Mouse (Mus musculus): ENCODE data around the gene Dusp28. TPM values are rescaled to one million over a fixed set of nuclear protein-coding genes. Genes with fewer than 3 reads are reported as not detected.

Dusp28 gene
- total RNA-seq, 2 experiments from 2014 or later = 15.8 to 16.2 TPM

GRCm38 (mm10) chr1:92880101-92880500 lies 26.7 kb upstream of the Dusp28 start:
- DNase-seq (ENCODE audit: extremely low spot score in 1 of 2, low spot score in 2 of 2) = no peak
- H3K27ac ChIP-seq = no peak overlapping the region
- no peak for TF ChIP-seq CTCF (IDR thresholded peaks at IDR 0.05)
- no peak overlapping the region for H3K4me3 ChIP-seq
- intact Hi-C loops (cut with DNase I) = no loop called here

GRCm38 (mm10) chr1:92881982-92882381 lies 24.8 kb upstream of the Dusp28 start:
- intact Hi-C loops (cut with DNase I) = no loop called here
- DNase-seq (ENCODE audit: extremely low spot score in 1 of 2, low spot score in 2 of 2) = no peak
- TF ChIP-seq CTCF (IDR thresholded peaks at IDR 0.05) = no peak
- no peak overlapping the region for H3K4me3 ChIP-seq
- no peak overlapping the region for H3K27ac ChIP-seq

- intact Hi-C loops (cut with DNase I) = loop anchor here (5.0 kb wide), 1 partner anchor 192 kb away; no protein-coding TSS in a partner anchor
- TF ChIP-seq CTCF (IDR thresholded peaks at IDR 0.05) = no peak
- Histone ChIP-seq H3K27ac (no peak overlapping the region), H3K4me3 (no peak overlapping the region)
- no peak for DNase-seq (ENCODE audit: extremely low spot score in 1 of 2, low spot score in 2 of 2)
These were observed 17.7 kb upstream of the Dusp28 start for GRCm38 (mm10) chr1:92888901-92889655.

GRCm38 (mm10) chr1:92892791-92893190 lies 14.0 kb upstream of the Dusp28 start:
- Histone ChIP-seq H3K27ac (no peak overlapping the region), H3K4me3 (no peak overlapping the region)
- no peak for DNase-seq (ENCODE audit: extremely low spot score in 1 of 2, low spot score in 2 of 2)
- intact Hi-C loops (cut with DNase I) = no loop called here
- no peak for TF ChIP-seq CTCF (IDR thresholded peaks at IDR 0.05)

GRCm38 (mm10) chr1:92893896-92894295 lies 12.9 kb upstream of the Dusp28 start:
- TF ChIP-seq CTCF (IDR thresholded peaks at IDR 0.05) = no peak
- no peak overlapping the region for H3K4me3 ChIP-seq
- no peak overlapping the region for H3K27ac ChIP-seq
- intact Hi-C loops (cut with DNase I) = loop anchor here (2.0 kb wide), 1 partner anchor 53 kb away; no protein-coding TSS in a partner anchor
- DNase-seq (ENCODE audit: extremely low spot score in 1 of 2, low spot score in 2 of 2) = no peak

GRCm38 (mm10) chr1:92895089-92895488 lies 11.7 kb upstream of the Dusp28 start:
- H3K27ac ChIP-seq = no peak overlapping the region
- H3K4me3 ChIP-seq = no peak overlapping the region
- peak; percentile 98 for TF ChIP-seq CTCF (IDR thresholded peaks at IDR 0.05)
- peak; percentile 71 to 80 for DNase-seq (ENCODE audit: extremely low spot score in 1 of 2, low spot score in 2 of 2)
- intact Hi-C loops (cut with DNase I) = loop anchor here (2.0 to 5.0 kb wide), 3 partner anchors 54 to 373 kb away; partner anchors contain the start of gene Otos

- H3K27ac ChIP-seq = no peak within 1 kb of the TSS
- peak; percentile 56 to 71 for DNase-seq (ENCODE audit: extremely low spot score in 1 of 2, low spot score in 2 of 2)
- H3K4me3 ChIP-seq = peak within 1 kb of the TSS; percentile 13; the same call in 1 of the 2 replicates
- intact Hi-C loops (cut with DNase I) = no loop called here
- TF ChIP-seq CTCF (IDR thresholded peaks at IDR 0.05) = no peak
These were observed 4.0 kb upstream of the Dusp28 start, which contains the start of gene Ankmy1 for GRCm38 (mm10) chr1:92902786-92903185. Gene Ankmy1, minus strand, starts transcription at chr1:92902906.

- TF ChIP-seq CTCF (IDR thresholded peaks at IDR 0.05) = no peak
- no peak overlapping the region for H3K27ac ChIP-seq
- DNase-seq (ENCODE audit: extremely low spot score in 1 of 2, low spot score in 2 of 2) = no peak
- intact Hi-C loops (cut with DNase I) = no loop called here
- no peak overlapping the region for H3K4me3 ChIP-seq
These were observed 3.2 kb upstream of the Dusp28 start for GRCm38 (mm10) chr1:92903627-92904026.

GRCm38 (mm10) chr1:92905703-92906310 lies 974 bp upstream of the Dusp28 start:
- no peak overlapping the region for H3K4me3 ChIP-seq
- H3K27ac ChIP-seq = no peak overlapping the region
- TF ChIP-seq CTCF (IDR thresholded peaks at IDR 0.05) = no peak
- no peak for DNase-seq (ENCODE audit: extremely low spot score in 1 of 2, low spot score in 2 of 2)
- intact Hi-C loops (cut with DNase I) = no loop called here

- DNase-seq (ENCODE audit: extremely low spot score in 1 of 2, low spot score in 2 of 2) = no peak
- TF ChIP-seq CTCF (IDR thresholded peaks at IDR 0.05) = no peak
- H3K4me3 ChIP-seq = peak overlapping the region; percentile 76
- intact Hi-C loops (cut with DNase I) = loop anchor here (1.0 kb wide), 1 partner anchor 27 kb away; the partner anchor contains the start of gene Capn10
- H3K27ac ChIP-seq = peak overlapping the region; percentile 99
These were observed 1.0 kb downstream of the Dusp28 start for GRCm38 (mm10) chr1:92907632-92908360.

- Histone ChIP-seq H3K27ac (no peak overlapping the region), H3K4me3 (no peak overlapping the region)
- no peak for DNase-seq (ENCODE audit: extremely low spot score in 1 of 2, low spot score in 2 of 2)
- intact Hi-C loops (cut with DNase I) = no loop called here
- TF ChIP-seq CTCF (IDR thresholded peaks at IDR 0.05) = no peak
These were observed 1.9 kb downstream of the Dusp28 start for GRCm38 (mm10) chr1:92908664-92909063.

- H3K4me3 ChIP-seq = no peak overlapping the region
- intact Hi-C loops (cut with DNase I) = no loop called here
- DNase-seq (ENCODE audit: extremely low spot score in 1 of 2, low spot score in 2 of 2) = no peak
- peak; percentile 48 for TF ChIP-seq CTCF (IDR thresholded peaks at IDR 0.05)
- no peak overlapping the region for H3K27ac ChIP-seq
These were observed 2.3 kb downstream of the Dusp28 start for GRCm38 (mm10) chr1:92909068-92909467.

All from left cerebral cortex, adult 2 months (tissue).